Mouse (Mus musculus): ENCODE measurements around the gene Ptprb. TPM values are rescaled to one million over a fixed set of nuclear protein-coding genes. Genes with fewer than 3 reads are reported as not detected.
A peak's percentile ranks its signal among the peaks of the same experiment; 100 is the strongest.

Ptprb gene
- 2.8 and 3.4 TPM in 2 replicates for polyA plus RNA-seq (2015; fragmentation: Nextera tagmentation; extraction: Ambion mirVana)

GRCm38 (mm10) chr10:116275280-116275679 lies at the start of gene Ptprb:
Ptprb (plus strand) TSS chr10:116275523.
- Histone ChIP-seq H3K4me3 (no peak within 1 kb of the TSS), H3K4me1 (replicated peaks) (no peaks in the 10 kb centered on the region), H3K9me3 (no peaks in the 10 kb centered on the region), H3K4me2 (no peak within 1 kb of the TSS), H3K36me3 (no peaks in the 10 kb centered on the region), H3K27ac (replicated peaks) (peak within 1 kb of the TSS; percentile 38; the same call in 1 of the 2 replicates), H3K27me3 (no peaks in the 10 kb centered on the region), H3K9ac (no peak within 1 kb of the TSS)
- WGBS, result 76% methylated on average over 7 of the region's 7 CpGs
- no peak for ATAC-seq (ENCODE audit: low read depth)

- no peak overlapping the region for H3K27ac ChIP-seq (replicated peaks)
- H3K9me3 ChIP-seq, result no peaks in the 10 kb centered on the region
- no peak overlapping the region for H3K9ac ChIP-seq
- no peak for ATAC-seq (ENCODE audit: low read depth)
- H3K4me2 ChIP-seq, result no peak overlapping the region
- WGBS, result 60% methylated on average over 5 of the region's 5 CpGs
- no peak overlapping the region for H3K4me3 ChIP-seq
- H3K4me1 ChIP-seq (replicated peaks), result no peaks in the 10 kb centered on the region
- H3K27me3 ChIP-seq, result no peaks in the 10 kb centered on the region
- H3K36me3 ChIP-seq, result no peaks in the 10 kb centered on the region
Measured at GRCm38 (mm10) chr10:116235299-116235698, 40.0 kb upstream of the Ptprb start.

- 72% methylated on average over 7 of the region's 7 CpGs for WGBS
- ATAC-seq (ENCODE audit: low read depth), result no peak
- no peaks in the 10 kb centered on the region for H3K27me3 ChIP-seq
Measured at GRCm38 (mm10) chr10:116242200-116242599, 33.1 kb upstream of the Ptprb start.

GRCm38 (mm10) chr10:116243373-116243772 lies 31.9 kb upstream of the Ptprb start:
- H3K9me3 ChIP-seq, result no peaks in the 10 kb centered on the region
- 58% methylated on average over 7 of the region's 7 CpGs for WGBS
- no peaks in the 10 kb centered on the region for H3K36me3 ChIP-seq
- H3K4me2 ChIP-seq, result no peak overlapping the region
- no peak overlapping the region for H3K4me3 ChIP-seq
- no peak overlapping the region for H3K9ac ChIP-seq
- no peaks in the 10 kb centered on the region for H3K27me3 ChIP-seq
- no peak overlapping the region for H3K27ac ChIP-seq (replicated peaks)
- no peaks in the 10 kb centered on the region for H3K4me1 ChIP-seq (replicated peaks)
- ATAC-seq (ENCODE audit: low read depth), result no peak

More at GRCm38 (mm10) chr10:116242200-116242599, 33.1 kb upstream of the Ptprb start:
- Histone ChIP-seq H3K9ac (no peak overlapping the region), H3K9me3 (no peaks in the 10 kb centered on the region), H3K4me2 (no peak overlapping the region), H3K4me3 (no peak overlapping the region), H3K27ac (replicated peaks) (no peak overlapping the region), H3K36me3 (no peaks in the 10 kb centered on the region), H3K4me1 (replicated peaks) (no peaks in the 10 kb centered on the region)

- Histone ChIP-seq H3K4me2 (no peak overlapping the region), H3K36me3 (no peaks in the 10 kb centered on the region), H3K9ac (no peak overlapping the region), H3K27me3 (no peaks in the 10 kb centered on the region), H3K4me3 (no peak overlapping the region), H3K9me3 (no peaks in the 10 kb centered on the region), H3K27ac (replicated peaks) (no peak overlapping the region), H3K4me1 (replicated peaks) (no peaks in the 10 kb centered on the region)
- ATAC-seq (ENCODE audit: low read depth), result no peak
- WGBS, result 81% methylated on average over 2 of the region's 2 CpGs
Measured at GRCm38 (mm10) chr10:116245632-116246031, 29.7 kb upstream of the Ptprb start.

- H3K4me2 ChIP-seq, result no peak overlapping the region
- H3K27ac ChIP-seq (replicated peaks), result no peak overlapping the region
- no peak overlapping the region for H3K9ac ChIP-seq
- H3K4me3 ChIP-seq, result no peak overlapping the region
- no peaks in the 10 kb centered on the region for H3K27me3 ChIP-seq
- no peak for ATAC-seq (ENCODE audit: low read depth)
- H3K4me1 ChIP-seq (replicated peaks), result no peaks in the 10 kb centered on the region
- H3K36me3 ChIP-seq, result no peaks in the 10 kb centered on the region
- 87% methylated on average over 7 of the region's 7 CpGs for WGBS
- H3K9me3 ChIP-seq, result no peaks in the 10 kb centered on the region
Measured at GRCm38 (mm10) chr10:116252668-116253067, 22.7 kb upstream of the Ptprb start.

GRCm38 (mm10) chr10:116253972-116254371 lies 21.4 kb upstream of the Ptprb start:
- no peak overlapping the region for H3K4me3 ChIP-seq
- no peaks in the 10 kb centered on the region for H3K4me1 ChIP-seq (replicated peaks)
- H3K9ac ChIP-seq, result no peak overlapping the region
- H3K27me3 ChIP-seq, result no peaks in the 10 kb centered on the region
- no peak overlapping the region for H3K4me2 ChIP-seq
- WGBS, result 82% methylated on average over 6 of the region's 6 CpGs
- H3K36me3 ChIP-seq, result no peaks in the 10 kb centered on the region
- no peak for ATAC-seq (ENCODE audit: low read depth)
- H3K27ac ChIP-seq (replicated peaks), result no peak overlapping the region
- H3K9me3 ChIP-seq, result no peaks in the 10 kb centered on the region

GRCm38 (mm10) chr10:116259298-116259697 lies 16.0 kb upstream of the Ptprb start:
- 80% methylated on average over 4 of the region's 4 CpGs for WGBS
- H3K27me3 ChIP-seq, result no peaks in the 10 kb centered on the region

GRCm38 (mm10) chr10:116260658-116261433 lies 14.5 kb upstream of the Ptprb start:
- 78% methylated on average over 13 of the region's 13 CpGs for WGBS

More at GRCm38 (mm10) chr10:116259298-116259697, 16.0 kb upstream of the Ptprb start:
- H3K4me1 ChIP-seq (replicated peaks), result no peaks in the 10 kb centered on the region; the same call in 1 of the 2 replicates
- no peak overlapping the region for H3K4me2 ChIP-seq
- no peak overlapping the region for H3K4me3 ChIP-seq
- H3K27ac ChIP-seq (replicated peaks), result no peak overlapping the region
- H3K36me3 ChIP-seq, result no peaks in the 10 kb centered on the region
- no peak overlapping the region for H3K9ac ChIP-seq
- no peaks in the 10 kb centered on the region for H3K9me3 ChIP-seq
- no peak for ATAC-seq (ENCODE audit: low read depth)

GRCm38 (mm10) chr10:116261559-116261958 lies 13.8 kb upstream of the Ptprb start:
- Histone ChIP-seq H3K9ac (no peak overlapping the region), H3K4me3 (no peak overlapping the region), H3K27ac (replicated peaks) (no peak overlapping the region), H3K9me3 (no peaks in the 10 kb centered on the region), H3K4me2 (no peak overlapping the region), H3K36me3 (no peaks in the 10 kb centered on the region), H3K27me3 (no peaks in the 10 kb centered on the region), H3K4me1 (replicated peaks) (no peaks in the 10 kb centered on the region; the same call in 1 of the 2 replicates)
- ATAC-seq (ENCODE audit: low read depth), result no peak
- WGBS, result 75% methylated on average over 5 of the region's 5 CpGs

More at GRCm38 (mm10) chr10:116260658-116261433, 14.5 kb upstream of the Ptprb start:
- no peak overlapping the region for H3K9ac ChIP-seq
- H3K27me3 ChIP-seq, result no peaks in the 10 kb centered on the region
- no peak overlapping the region for H3K4me2 ChIP-seq
- H3K4me1 ChIP-seq (replicated peaks), result no peaks in the 10 kb centered on the region; the same call in 1 of the 2 replicates
- no peak for ATAC-seq (ENCODE audit: low read depth)
- no peaks in the 10 kb centered on the region for H3K9me3 ChIP-seq
- no peaks in the 10 kb centered on the region for H3K36me3 ChIP-seq
- no peak overlapping the region for H3K4me3 ChIP-seq
- H3K27ac ChIP-seq (replicated peaks), result 0 out of 2 replicates have a peak overlapping the region, but pooled peaks have one; percentile 6

- H3K27ac ChIP-seq (replicated peaks), result no peak overlapping the region
- no peaks in the 10 kb centered on the region for H3K36me3 ChIP-seq
- no peak overlapping the region for H3K9ac ChIP-seq
- no peaks in the 10 kb centered on the region; the same call in 1 of the 2 replicates for H3K4me1 ChIP-seq (replicated peaks)
- no peak for ATAC-seq (ENCODE audit: low read depth)
- 80% methylated on average over 11 of the region's 11 CpGs for whole genome bisulfite sequencing
- H3K9me3 ChIP-seq, result no peaks in the 10 kb centered on the region
- H3K4me3 ChIP-seq, result no peak overlapping the region
- no peak overlapping the region for H3K4me2 ChIP-seq
- no peaks in the 10 kb centered on the region for H3K27me3 ChIP-seq
Measured at GRCm38 (mm10) chr10:116264521-116264920, 10.8 kb upstream of the Ptprb start.

GRCm38 (mm10) chr10:116266561-116267433 lies 8.5 kb upstream of the Ptprb start:
- Histone ChIP-seq H3K4me2 (no peak overlapping the region), H3K4me3 (no peak overlapping the region), H3K9me3 (no peaks in the 10 kb centered on the region), H3K27ac (replicated peaks) (0 out of 2 replicates have a peak overlapping the region, but pooled peaks have one; percentile 20), H3K4me1 (replicated peaks) (no peaks in the 10 kb centered on the region), H3K9ac (no peak overlapping the region), H3K27me3 (no peaks in the 10 kb centered on the region), H3K36me3 (no peaks in the 10 kb centered on the region)
- 81% methylated on average over 15 of the region's 15 CpGs for WGBS
- ATAC-seq (ENCODE audit: low read depth), result no peak
